Mouse (Mus musculus) embryo, embryonic 9.5 days (tissue): Measurements from ENCODE around the gene Ttc21b.
"Not testable (repeated sequence)": the region's sequence is repeated elsewhere in the genome, so short reads cannot be mapped to it uniquely, and the experiment has no call there.

Experiments
- DNase-seq: peaks from one replicate; pipeline ENCODE4 v3.0.0-alpha.2; 2017; ENCODE audit errors: extremely low spot score

The Ttc21b gene

GRCm38 (mm10) chr2:66256220-66257131 is at the start of gene Ttc21b:
Ttc21b (minus strand) TSS chr2:66256617.
- DNase-seq = peak; percentile 97

DNA sequence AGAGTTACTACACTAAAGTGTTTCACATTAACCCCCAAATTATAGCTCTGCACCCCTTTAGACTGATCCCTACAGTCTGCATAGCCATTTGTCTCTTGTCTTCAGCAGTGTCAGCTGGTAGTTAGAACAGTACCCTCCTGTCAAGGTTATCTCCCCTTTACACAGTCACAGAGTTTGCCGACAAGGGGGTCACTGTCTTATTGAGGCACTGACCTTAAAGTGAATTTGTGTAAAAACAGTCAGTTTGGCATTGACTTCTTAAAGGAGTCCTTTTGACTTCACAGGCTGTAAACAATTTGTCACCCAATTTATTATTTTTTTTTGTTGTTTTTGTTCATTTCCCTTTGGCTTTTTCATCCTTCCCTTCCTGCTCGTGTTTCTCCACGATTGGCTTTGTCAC is 16.1 kb upstream of the Ttc21b start:
- DNase-seq = no peak

DNA sequence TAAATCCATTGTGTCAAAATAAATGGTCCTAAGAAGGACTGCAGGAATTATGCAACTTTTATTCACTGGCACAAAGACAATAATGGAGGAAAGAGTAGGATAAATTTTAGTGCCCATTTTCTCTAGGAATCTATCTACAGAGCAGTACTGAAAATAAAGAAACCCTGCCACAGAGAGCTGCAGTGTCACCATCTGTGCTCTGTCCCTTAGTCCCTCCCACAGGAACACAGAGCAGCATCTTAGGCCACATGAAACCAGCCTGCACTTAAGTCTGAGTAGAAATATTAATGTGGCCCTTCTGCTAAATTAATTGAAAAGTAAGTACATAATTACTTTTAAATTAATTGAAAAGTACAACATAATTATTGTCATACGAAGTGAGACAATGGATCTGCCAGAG is 12.4 kb downstream of the Ttc21b start:
- no peak for DNase-seq

- no peak for DNase-seq
Observed at GRCm38 (mm10) chr2:66240334-66240733, 16.1 kb downstream of the Ttc21b start.

- no peak for DNase-seq
Observed at GRCm38 (mm10) chr2:66238886-66239285, 17.5 kb downstream of the Ttc21b start.

GRCm38 (mm10) chr2:66220954-66221353 is 35.5 kb downstream of the Ttc21b start:
- no peak for DNase-seq

DNA sequence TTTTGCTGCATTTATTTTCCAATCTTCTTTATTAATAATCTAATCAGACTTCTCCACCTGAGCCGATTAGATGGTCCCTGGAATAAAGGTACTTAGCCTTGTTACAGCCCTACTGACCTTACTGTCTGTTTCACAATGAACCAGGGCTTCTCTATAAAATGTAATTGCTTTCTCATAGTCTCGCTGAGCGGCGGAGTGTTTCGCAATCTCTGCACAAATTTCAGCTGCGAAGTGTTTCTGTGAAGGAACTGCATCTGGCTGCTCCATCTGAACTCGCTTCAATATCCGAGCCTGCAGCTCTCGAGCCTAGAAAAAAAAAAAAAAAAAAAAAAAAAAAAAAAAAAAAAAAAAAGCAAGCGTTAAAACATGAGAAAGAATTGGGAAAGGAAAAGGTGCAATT is 46.5 kb downstream of the Ttc21b start:
- no peak for DNase-seq

- DNase-seq = no peak
Observed at GRCm38 (mm10) chr2:66209353-66209752, 47.1 kb downstream of the Ttc21b start.

DNA sequence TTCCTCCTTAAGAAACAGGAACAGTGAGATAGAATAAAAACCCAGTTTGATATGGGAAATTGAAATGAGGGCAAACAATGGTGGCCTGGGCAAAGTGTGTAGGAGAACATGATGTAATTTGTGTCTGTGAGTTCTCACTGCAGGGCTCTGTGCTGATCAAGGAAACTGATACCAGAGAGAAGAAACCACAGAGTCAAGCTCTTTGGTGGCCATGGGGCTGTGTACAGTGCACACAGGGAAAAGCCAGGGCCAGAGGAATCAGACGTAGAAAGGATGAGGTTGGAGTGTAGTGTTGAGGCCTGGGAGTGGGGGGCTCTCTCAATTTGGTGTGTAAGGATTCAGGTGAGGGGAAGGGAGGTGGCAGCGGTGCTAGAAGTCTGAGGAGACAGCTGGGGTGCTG is 49.6 kb downstream of the Ttc21b start:
- no peak for DNase-seq

DNA sequence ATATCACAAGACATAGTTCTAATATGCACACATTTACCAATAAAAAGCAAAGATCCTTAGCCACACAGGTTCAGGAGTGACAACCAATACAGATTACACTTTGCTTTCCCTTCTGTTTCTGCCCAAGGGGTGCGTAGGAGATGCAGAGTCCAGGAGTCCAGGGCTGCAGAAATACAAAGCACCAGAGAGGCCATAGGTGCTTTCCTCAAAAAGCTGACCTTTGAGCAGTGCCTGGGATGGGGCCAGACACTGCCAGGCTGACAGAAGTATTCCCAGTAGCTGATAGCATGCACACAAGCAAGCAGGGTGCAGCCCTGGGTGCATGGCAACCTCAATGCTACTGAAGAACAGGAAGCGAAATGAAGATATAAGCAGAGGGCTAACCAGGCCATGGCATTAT is 52.2 kb downstream of the Ttc21b start:
- DNase-seq = no peak

DNA sequence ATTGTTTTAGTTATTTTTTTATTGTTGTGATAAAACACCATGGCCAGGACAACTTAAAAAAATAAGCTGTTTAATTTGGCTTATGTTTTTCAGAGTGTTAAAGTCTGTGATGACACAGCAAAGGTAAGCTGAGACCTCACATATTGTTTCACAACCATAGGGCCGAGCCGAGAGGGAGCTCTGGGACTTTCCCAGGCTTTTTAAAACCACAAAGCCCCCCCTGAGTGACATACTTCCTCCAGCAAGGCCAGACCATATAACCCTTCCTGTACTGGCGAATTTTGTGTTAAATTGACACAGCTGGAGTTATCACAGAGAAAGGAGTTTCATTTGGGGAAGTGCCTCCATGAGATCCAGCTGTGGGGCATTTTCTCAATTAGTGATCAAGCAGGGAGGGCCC is 56.2 kb downstream of the Ttc21b start:
- DNase-seq = no peak

DNA sequence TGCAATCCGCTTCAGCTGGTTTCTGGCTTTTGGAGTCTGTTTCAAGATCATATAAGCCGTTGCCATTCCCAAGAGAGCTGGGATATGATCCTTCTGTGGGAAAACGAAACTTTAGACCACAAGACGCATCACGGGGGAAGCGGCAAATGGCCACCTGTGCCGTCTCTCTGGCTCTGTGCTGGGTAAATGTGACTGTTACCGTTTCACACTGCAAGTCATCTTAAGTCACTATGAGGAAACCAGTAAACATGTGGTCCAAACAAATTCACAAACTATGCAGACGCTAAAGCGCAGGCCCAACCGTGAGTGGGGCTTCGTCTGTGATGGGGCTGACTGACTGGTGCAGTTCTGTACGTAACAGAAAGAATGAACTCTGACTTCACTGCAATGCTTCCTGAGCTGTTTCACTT is 64.7 kb downstream of the Ttc21b start:
- no peak for DNase-seq

DNA sequence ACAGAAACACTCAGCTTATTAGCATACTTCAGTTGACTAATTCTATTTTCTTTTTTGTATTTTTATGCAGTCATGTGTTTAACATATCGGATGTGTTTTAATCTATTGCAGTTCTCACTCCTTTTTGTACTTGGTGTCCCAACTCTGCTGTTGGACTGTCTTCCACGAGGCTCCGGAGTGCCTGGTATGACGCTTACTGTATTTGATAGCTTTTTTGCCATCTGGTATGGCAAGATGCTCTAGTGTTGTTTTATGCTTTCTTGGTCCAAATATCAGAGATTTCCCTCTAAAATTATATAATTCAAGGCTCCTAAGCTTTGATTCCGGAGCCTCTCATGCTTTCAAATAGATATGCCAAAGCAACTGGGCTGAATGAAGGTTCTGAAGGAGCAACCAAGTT is 66.3 kb downstream of the Ttc21b start:
- DNase-seq = no peak

- not testable (repeated sequence) for DNase-seq
Observed at GRCm38 (mm10) chr2:66189197-66189596, 67.2 kb downstream of the Ttc21b start.

DNA sequence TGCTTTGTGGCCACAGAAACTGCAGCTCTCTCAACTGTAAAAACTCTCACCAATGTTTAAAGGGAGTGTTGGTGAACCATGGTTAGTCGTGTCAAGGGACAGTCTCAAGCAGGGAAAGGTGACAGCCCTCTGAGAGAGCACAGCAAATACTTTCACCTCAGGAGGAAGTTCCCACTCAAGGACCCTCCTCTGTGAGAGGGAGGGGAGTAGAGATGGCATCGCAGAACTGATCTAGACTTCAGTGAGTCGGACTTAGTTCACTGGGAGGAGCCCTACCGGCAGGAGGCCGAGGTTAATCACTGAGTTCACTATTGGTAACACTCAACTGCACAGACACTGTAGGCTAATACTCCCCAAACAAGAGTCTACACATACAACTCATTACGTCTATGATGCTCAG is 68.9 kb downstream of the Ttc21b start:
- DNase-seq = no peak

- no peak for DNase-seq
Observed at GRCm38 (mm10) chr2:66184431-66185164, 71.8 kb downstream of the Ttc21b start.

DNA sequence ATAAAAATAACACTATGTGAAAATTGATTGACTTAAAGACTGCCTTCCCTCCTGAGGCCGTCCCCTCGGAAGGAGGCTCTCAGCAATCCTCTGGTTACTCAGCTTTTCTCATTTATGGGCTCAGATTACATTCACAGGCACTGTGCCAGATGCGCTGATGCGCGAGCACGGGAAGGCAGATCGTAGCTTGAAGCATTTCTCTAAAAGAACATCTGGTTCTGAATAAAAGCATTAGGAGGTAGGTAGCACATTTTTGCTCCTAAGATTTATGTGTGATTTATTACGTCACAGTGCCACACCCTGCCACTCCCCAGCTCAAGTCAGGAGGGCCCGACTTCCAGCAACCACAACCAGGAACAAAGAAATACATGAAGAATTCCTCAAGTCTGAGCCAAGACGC is 76.1 kb downstream of the Ttc21b start:
- no peak for DNase-seq

- DNase-seq = no peak
Observed at GRCm38 (mm10) chr2:66179782-66180181, 76.6 kb downstream of the Ttc21b start.

GRCm38 (mm10) chr2:66178848-66179215 is 77.6 kb downstream of the Ttc21b start:
- no peak for DNase-seq

DNA sequence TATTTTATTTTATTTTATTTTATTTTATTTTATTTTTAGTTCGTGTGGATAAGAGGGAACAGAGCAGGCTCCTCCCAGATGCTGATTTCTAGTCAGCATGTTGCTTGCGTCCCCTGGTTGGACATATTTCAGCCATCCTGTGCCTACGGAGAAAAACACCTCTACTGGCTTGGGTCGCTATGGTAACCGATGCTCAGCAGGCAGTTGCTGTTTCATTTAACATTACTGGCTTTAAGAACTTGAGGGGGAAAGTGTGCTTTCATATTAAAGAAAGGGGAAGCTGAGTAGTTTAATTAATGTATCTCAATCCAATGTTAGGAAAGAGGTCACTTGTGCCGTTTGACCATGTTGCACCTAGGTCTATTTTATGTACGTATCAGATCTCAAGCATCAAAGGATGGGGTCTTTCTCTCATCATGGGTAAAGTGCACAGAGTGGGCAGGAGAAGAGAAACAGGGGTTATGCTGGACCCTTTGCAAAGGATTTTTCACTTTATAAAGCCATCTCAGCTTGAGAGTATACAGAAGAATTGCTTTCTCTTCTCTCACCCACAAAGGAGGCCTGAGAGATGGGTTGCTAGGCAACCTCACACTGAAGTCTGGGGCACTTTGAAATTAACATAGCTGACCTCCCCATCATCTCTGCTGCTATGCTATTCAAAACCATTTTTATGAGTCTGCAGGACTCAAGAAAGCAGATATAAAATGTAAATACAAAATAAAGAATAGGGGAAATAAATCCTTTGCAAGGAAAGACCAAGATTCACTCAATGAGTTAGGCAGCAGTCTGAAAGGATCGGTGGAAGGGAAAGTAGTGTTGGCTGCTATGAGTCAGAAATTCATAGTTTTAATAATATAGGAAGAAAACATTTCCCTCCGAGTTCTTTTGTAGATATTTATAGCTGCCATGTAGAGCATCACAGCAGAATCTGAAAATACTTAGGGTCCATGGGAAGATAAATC is 78.2 kb downstream of the Ttc21b start:
- DNase-seq = peak; percentile 35

DNA sequence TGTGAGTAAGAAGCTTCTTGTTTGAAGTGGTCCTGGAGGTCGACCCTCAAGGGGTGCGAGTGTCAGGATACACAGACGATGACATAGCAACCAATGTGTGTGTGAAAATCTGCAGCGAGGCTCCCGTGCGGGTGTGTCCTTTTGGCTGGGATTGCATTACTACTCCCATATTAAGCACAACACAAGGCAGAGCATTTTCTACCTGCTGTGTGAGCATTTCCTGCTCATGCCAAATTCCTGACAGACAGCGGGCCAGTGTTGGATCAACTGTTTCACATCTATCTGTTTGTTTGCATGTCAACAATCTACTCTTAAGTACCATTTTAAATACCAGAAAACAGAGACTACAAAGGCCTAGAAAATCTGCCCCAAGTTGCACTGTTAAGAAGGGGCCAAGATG is 79.4 kb downstream of the Ttc21b start:
- no peak for DNase-seq

DNA sequence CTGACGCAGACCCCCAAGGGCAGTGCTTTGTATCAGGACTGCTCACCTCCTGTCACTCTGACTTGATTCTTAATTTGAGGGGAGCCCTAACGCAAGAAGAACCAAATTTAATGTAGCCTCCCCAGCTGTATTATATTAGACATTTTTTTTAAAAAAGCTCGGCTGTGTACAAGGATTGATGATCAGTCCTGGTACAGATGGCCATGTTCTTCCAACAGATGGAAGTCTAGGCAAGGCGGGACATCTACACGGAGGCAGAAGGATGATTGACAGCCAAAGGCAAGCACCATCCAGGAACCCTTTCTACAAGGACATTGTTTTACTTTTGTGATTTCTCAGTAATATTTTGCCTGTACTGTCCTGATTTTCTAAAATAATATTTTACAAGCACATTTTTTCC is 83.3 kb downstream of the Ttc21b start:
- DNase-seq = no peak
